Mouse (Mus musculus) embryonic facial prominence, embryonic 10.5 days (tissue): ENCODE results near the gene Dct. TPM values are rescaled to one million over a fixed set of nuclear protein-coding genes. Genes with fewer than 3 reads are reported as not detected.
A peak's percentile ranks its signal among the peaks of the same experiment; 100 is the strongest.

Source experiments
- DNase-seq: peaks from one replicate; pipeline ENCODE4 v3.0.0-alpha.2; 2017; ENCODE audit warnings: low spot score
- H3K27ac ChIP-seq: fragments of 300-500 bp; sonication (generic); replicated peaks from 2 replicates; pipeline ENCODE4 v1.5.1; 2016; ENCODE audit warnings: mild to moderate bottlenecking
- H3K27me3 ChIP-seq: fragments of 300-500 bp; sonication (generic); replicated peaks from 2 replicates; pipeline ENCODE4 v1.6.1; 2016; ENCODE audit warnings: low read depth, mild to moderate bottlenecking; ENCODE audit not compliant: poor library complexity, severe bottlenecking
- H3K36me3 ChIP-seq: fragments of 300-500 bp; sonication (generic); replicated peaks from 2 replicates; pipeline ENCODE4 v1.6.1; 2016; ENCODE audit warnings: mild to moderate bottlenecking, moderate library complexity
- H3K4me1 ChIP-seq: fragments of 300-500 bp; sonication (generic); 2 replicates; pipeline ENCODE4 v1.6.1; 2016
- H3K4me3 ChIP-seq: fragments of 300-500 bp; sonication (generic); 2 replicates; pipeline ENCODE4 v1.5.1; 2016; ENCODE audit warnings: mild to moderate bottlenecking, moderate library complexity
- H3K9me3 ChIP-seq: fragments of 300-500 bp; sonication (generic); 2 replicates; pipeline ENCODE4 v1.6.1; 2016; ENCODE audit warnings: mild to moderate bottlenecking
- WGBS: fragments of 180-500 bp; shearing (Covaris S2); methylation state at CpG from one replicate; pipeline ENCODE4 v1.1.7; 2016; 5-methylcytosine and 5-hydroxymethylcytosine counted together
- polyA plus RNA-seq: library from polyadenylated mRNA; unstranded; fragments of >200 nt; fragmentation: Nextera tagmentation; extraction: Ambion mirVana; gene quantifications from 2 replicates; pipeline ENCODE4 v1.2.1, GENCODE M21; 2016

The Dct gene
- polyA plus RNA-seq, 1 experiment from 2014 or later = 5.7 TPM

- peaks cover 42% of the 10 kb centered on the region for H3K9me3 ChIP-seq
These were observed 24.5 kb downstream of the Dct start for GRCm38 (mm10) chr14:118027564-118027963.

GRCm38 (mm10) chr14:118021867-118022543, 30.0 kb downstream of the Dct start:
- no peaks in the 10 kb centered on the region for H3K9me3 ChIP-seq
- no peaks in the 10 kb centered on the region for H3K27me3 ChIP-seq
- H3K4me1 ChIP-seq = no peaks in the 10 kb centered on the region
- 85% methylated on average over 10 of the region's 10 CpGs for WGBS
- no peak overlapping the region for H3K27ac ChIP-seq
- no peak overlapping the region for H3K4me3 ChIP-seq
- DNase-seq = no peak
- no peaks in the 10 kb centered on the region for H3K36me3 ChIP-seq

More at GRCm38 (mm10) chr14:118027564-118027963, 24.5 kb downstream of the Dct start:
- Histone ChIP-seq H3K27ac (no peak overlapping the region), H3K4me1 (no peaks in the 10 kb centered on the region), H3K4me3 (no peak overlapping the region), H3K27me3 (no peaks in the 10 kb centered on the region), H3K36me3 (no peaks in the 10 kb centered on the region)
- WGBS = 93% methylated on average over 3 of the region's 3 CpGs
- DNase-seq = no peak

GRCm38 (mm10) chr14:118019314-118019713, 32.7 kb downstream of the Dct start:
- Histone ChIP-seq H3K27ac (no peak overlapping the region), H3K4me1 (no peaks in the 10 kb centered on the region), H3K36me3 (no peaks in the 10 kb centered on the region), H3K27me3 (no peaks in the 10 kb centered on the region; the same call in 1 of the 2 replicates), H3K4me3 (no peak overlapping the region), H3K9me3 (no peaks in the 10 kb centered on the region)
- no peak for DNase-seq
- WGBS = 90% methylated on average over 5 of the region's 5 CpGs

GRCm38 (mm10) chr14:118013237-118013636, 38.8 kb downstream of the Dct start:
- no peak for DNase-seq
- Histone ChIP-seq H3K27ac (no peak overlapping the region), H3K27me3 (no peaks in the 10 kb centered on the region; the same call in 1 of the 2 replicates), H3K4me3 (no peak overlapping the region), H3K36me3 (no peaks in the 10 kb centered on the region), H3K9me3 (no peaks in the 10 kb centered on the region), H3K4me1 (no peaks in the 10 kb centered on the region)
- WGBS = 86% methylated on average over 8 of the region's 8 CpGs

GRCm38 (mm10) chr14:118009541-118009940, 42.5 kb downstream of the Dct start:
- no peak for DNase-seq
- H3K27ac ChIP-seq = no peak overlapping the region
- no peaks in the 10 kb centered on the region for H3K9me3 ChIP-seq
- no peak overlapping the region for H3K4me3 ChIP-seq
- no peaks in the 10 kb centered on the region for H3K4me1 ChIP-seq
- no peaks in the 10 kb centered on the region for H3K36me3 ChIP-seq
- WGBS = 84% methylated on average over 9 of the region's 9 CpGs
- H3K27me3 ChIP-seq = no peaks in the 10 kb centered on the region; the same call in none of the 2 replicates

DNA sequence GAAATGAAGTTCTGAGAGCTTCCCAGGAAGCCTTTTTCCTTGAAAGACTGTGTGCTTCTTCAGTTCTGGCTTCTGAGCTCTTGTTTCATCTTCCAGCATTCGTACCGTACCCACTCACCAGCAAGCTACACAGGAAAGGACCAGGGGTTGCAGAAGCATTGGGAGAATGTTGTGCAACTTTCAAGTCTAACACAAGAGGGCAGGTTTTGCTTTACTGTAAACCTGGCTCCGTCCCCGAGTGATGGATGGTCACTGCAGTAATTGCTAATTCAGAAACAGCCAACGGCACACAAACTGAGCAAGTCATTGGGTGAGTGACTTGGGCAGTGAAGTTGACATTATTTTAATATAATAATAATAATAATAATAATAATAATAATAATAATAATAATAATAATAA, 46.3 kb downstream of the Dct start:
- peak; percentile 43 for DNase-seq
- peaks cover 15% of the 10 kb centered on the region for H3K4me1 ChIP-seq
- H3K27ac ChIP-seq = no peak overlapping the region
- no peaks in the 10 kb centered on the region for H3K36me3 ChIP-seq
- no peaks in the 10 kb centered on the region for H3K9me3 ChIP-seq
- H3K4me3 ChIP-seq = no peak overlapping the region
- WGBS = 34% methylated on average over 5 of the region's 5 CpGs
- peaks cover 27% of the 10 kb centered on the region for H3K27me3 ChIP-seq

- peaks cover 40% of the 10 kb centered on the region for H3K27me3 ChIP-seq
- peaks cover 21% of the 10 kb centered on the region for H3K4me1 ChIP-seq
- H3K9me3 ChIP-seq = no peaks in the 10 kb centered on the region
- H3K27ac ChIP-seq = no peak overlapping the region
- DNase-seq = no peak
- H3K36me3 ChIP-seq = no peaks in the 10 kb centered on the region
- 91% methylated on average over 10 of the region's 10 CpGs for WGBS
- H3K4me3 ChIP-seq = no peak overlapping the region
These were observed 47.6 kb downstream of the Dct start for GRCm38 (mm10) chr14:118004434-118004833.

- 88% methylated on average over 6 of the region's 6 CpGs for WGBS
- no peaks in the 10 kb centered on the region for H3K4me1 ChIP-seq
- peaks cover 4% of the 10 kb centered on the region for H3K27me3 ChIP-seq
- no peak overlapping the region for H3K27ac ChIP-seq
- H3K36me3 ChIP-seq = no peaks in the 10 kb centered on the region
- H3K9me3 ChIP-seq = no peaks in the 10 kb centered on the region
- H3K4me3 ChIP-seq = no peak overlapping the region
- DNase-seq = no peak
These were observed 58.2 kb downstream of the Dct start for GRCm38 (mm10) chr14:117993845-117994244.

DNA sequence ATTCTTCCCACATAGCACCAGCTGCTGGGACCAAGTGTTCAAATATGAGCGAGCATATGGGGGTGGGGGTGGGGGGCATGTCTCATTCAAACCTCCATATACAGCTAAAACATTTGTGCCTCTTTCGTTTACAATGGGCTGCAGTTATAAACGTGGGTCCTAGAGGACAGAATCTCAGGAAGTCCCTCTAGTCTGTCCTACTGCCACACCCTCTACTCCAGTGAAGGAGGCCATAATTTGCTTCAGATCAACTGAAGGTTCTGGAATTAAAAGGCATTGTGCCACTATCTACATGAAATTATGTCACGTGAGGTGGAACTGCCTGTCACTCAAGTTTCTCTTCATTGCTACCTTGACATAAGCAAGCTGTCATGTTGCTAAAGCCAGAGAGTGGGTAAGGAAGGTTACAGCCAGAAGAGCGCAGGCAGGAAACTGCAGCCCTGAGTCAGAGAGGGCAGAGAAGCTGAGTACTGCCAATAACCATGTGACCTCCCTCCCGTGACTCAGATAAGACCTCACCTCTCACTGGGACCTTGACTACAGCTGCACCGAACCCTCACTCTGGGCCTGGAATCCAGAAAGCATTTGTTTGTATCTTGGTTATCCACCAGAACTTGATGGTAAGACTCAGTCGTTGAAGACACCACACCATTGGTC, 59.3 kb downstream of the Dct start:
- Histone ChIP-seq H3K4me1 (no peaks in the 10 kb centered on the region), H3K36me3 (no peaks in the 10 kb centered on the region), H3K4me3 (no peak overlapping the region), H3K27ac (no peak overlapping the region), H3K9me3 (no peaks in the 10 kb centered on the region), H3K27me3 (no peaks in the 10 kb centered on the region)
- DNase-seq = no peak
- WGBS = 79% methylated on average over 8 of the region's 8 CpGs

DNA sequence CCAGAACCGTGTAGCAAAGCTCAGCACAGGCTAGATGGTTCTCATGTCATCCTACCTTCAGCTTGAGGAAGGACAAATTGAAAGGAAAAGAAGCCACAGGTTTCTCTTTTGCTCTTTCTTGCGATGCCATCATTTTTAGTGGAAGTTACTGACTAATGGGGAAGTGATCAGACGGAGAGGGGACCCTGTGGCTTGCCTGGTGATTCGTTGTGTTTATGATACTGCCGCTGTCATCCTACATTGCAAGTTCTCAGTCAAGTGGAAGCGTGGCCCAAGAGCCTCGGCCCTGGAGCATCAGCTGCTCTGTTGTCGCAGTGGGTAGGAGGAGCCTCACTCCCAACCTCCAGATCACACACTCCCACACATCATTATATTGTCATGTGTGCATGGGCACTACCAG, 61.8 kb downstream of the Dct start:
- WGBS = 88% methylated on average over 8 of the region's 8 CpGs
- H3K4me3 ChIP-seq = no peak overlapping the region
- no peak overlapping the region for H3K27ac ChIP-seq
- no peak for DNase-seq
- no peaks in the 10 kb centered on the region for H3K4me1 ChIP-seq
- no peaks in the 10 kb centered on the region for H3K27me3 ChIP-seq
- no peaks in the 10 kb centered on the region for H3K36me3 ChIP-seq
- H3K9me3 ChIP-seq = no peaks in the 10 kb centered on the region

DNA sequence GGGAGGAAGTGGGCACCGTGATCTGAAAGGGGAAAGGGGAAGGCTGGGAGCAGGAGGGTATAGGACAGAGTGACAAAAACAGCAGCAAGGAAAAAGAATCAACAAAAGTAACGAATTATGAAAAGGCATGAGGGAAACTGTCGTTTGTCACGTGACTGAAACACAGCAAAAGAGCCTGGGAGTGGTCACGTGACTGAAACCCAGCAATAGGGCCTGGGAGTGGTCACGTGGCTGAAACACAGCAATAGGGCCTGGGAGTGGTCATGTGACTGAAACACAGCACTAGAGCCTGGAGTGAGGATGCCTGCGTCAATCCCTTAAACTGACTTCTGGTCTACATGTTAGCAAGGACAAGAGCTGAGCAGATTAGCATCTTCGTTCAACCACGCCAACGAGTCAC, 63.6 kb downstream of the Dct start:
- H3K27me3 ChIP-seq = no peaks in the 10 kb centered on the region
- no peak overlapping the region for H3K27ac ChIP-seq
- DNase-seq = no peak
- no peaks in the 10 kb centered on the region for H3K36me3 ChIP-seq
- WGBS = 91% methylated on average over 10 of the region's 10 CpGs
- H3K9me3 ChIP-seq = no peaks in the 10 kb centered on the region
- no peak overlapping the region for H3K4me3 ChIP-seq
- H3K4me1 ChIP-seq = no peaks in the 10 kb centered on the region

DNA sequence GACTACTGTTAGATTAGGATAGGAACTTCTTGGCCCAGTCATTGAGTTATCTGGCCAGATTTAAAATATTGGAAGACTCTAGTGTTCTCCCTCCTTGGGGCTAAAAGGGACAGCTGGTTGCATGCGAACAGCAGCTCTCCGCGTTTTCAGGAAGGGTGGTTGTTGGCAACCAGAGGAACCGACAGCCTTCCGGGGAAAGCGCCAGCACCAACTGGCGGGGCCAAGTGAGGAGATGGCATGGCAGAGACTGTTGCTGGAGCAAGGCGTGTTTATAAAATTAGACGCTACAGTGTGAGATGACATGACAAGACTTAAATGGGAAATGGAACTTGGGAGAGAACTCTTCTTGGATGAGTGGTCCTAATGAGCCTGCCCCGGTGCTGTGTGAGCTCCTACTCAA, 70.5 kb downstream of the Dct start:
- peaks cover 3% of the 10 kb centered on the region; the same call in 1 of the 2 replicates for H3K9me3 ChIP-seq
- WGBS = 95% methylated on average over 10 of the region's 10 CpGs
- no peak overlapping the region for H3K27ac ChIP-seq
- no peak for DNase-seq
- H3K27me3 ChIP-seq = no peaks in the 10 kb centered on the region
- no peaks in the 10 kb centered on the region for H3K4me1 ChIP-seq
- no peaks in the 10 kb centered on the region for H3K36me3 ChIP-seq
- no peak overlapping the region for H3K4me3 ChIP-seq

GRCm38 (mm10) chr14:117972576-117972975, 79.5 kb downstream of the Dct start:
- Histone ChIP-seq H3K9me3 (no peaks in the 10 kb centered on the region), H3K4me1 (no peaks in the 10 kb centered on the region), H3K27ac (no peak overlapping the region), H3K36me3 (peaks cover 13% of the 10 kb centered on the region), H3K27me3 (no peaks in the 10 kb centered on the region), H3K4me3 (no peak overlapping the region)
- DNase-seq = no peak
- 92% methylated on average over 5 of the region's 5 CpGs for WGBS
